Mouse (Mus musculus): Measurements from ENCODE around the gene Map10.

- no peak for TF ChIP-seq CTCF (IDR thresholded peaks at IDR 0.05)
- no peak for TF ChIP-seq EP300 (IDR thresholded peaks at IDR 0.05)
These were observed 4.3 kb upstream of the Map10 start for GRCm38 (mm10) chr8:125665183-125665875.
